Mouse (Mus musculus): ENCODE measurements around the gene Rarres2.

DNA sequence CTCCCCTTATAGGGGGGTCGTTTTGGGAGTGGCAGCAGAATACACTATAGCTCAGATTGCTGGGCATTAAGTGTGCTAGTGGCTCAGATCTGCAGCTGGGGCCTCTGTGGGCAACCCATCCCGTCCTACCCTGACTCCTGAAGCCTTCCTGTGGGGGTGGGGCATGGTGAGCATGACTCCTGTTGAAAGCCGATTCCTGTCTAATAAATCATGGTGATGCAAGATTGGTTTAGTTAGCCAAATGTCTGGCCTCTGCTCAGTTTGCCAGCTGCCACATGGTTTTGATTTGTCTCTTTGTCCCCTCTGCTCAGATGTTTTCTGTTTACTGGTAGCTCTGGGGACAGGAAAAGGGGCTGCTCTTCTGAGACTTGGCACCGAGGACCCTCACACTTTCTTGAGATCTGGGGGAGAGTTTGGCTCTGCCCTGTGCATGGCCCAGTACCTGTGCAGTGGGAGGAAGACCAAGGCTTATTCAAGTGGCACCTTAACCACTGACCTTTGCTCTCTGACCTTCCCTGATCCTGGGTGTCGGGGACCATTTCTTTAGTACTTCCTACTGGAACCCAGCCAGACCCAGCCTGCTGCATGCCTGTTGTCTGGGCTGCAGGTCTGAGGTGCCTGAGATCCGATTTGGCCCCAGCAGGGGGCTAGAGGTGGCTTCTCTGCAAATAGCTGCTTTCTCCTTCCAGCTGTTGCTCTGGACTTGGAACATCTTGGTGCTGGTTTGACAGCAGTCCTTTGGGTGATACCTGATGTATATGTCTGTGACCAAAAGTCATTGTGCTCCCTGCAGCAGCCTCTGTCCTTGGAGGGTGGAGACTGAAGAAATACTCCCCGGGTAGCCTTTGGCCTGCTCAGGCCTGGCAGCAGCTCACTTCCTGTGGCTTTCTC is 30.8 kb downstream of the Rarres2 start:
- TF ChIP-seq CTCF (IDR thresholded peaks at IDR 0.05; ENCODE audit: low read depth) = no peak
- no peak for TF ChIP-seq EP300 (IDR thresholded peaks at IDR 0.05; ENCODE audit: low read depth)
